Mouse (Mus musculus): ENCODE measurements at regions not wholly inside any gene's neighbourhood (a gene's known extent, or its start where the extent isn't known, plus 50 kb on each side); places are given as distances from the start of the nearest gene placed in this dataset.

GRCm38 (mm10) chr7:40144431-40144830, 626.9 kb downstream of the Zfp619 start:
- TF ChIP-seq CTCF (IDR thresholded peaks at IDR 0.05; ENCODE audit: borderline replicate concordance, insufficient read depth, low read depth, low read length) (no peak), POLR2A (IDR thresholded peaks at IDR 0.05; ENCODE audit: borderline replicate concordance, insufficient read depth, low read length) (no peak)

All from cerebellum, adult 2 months (tissue).